Mouse (Mus musculus): Measurements from ENCODE around the gene Dhx36.

Dhx36 gene

DNA sequence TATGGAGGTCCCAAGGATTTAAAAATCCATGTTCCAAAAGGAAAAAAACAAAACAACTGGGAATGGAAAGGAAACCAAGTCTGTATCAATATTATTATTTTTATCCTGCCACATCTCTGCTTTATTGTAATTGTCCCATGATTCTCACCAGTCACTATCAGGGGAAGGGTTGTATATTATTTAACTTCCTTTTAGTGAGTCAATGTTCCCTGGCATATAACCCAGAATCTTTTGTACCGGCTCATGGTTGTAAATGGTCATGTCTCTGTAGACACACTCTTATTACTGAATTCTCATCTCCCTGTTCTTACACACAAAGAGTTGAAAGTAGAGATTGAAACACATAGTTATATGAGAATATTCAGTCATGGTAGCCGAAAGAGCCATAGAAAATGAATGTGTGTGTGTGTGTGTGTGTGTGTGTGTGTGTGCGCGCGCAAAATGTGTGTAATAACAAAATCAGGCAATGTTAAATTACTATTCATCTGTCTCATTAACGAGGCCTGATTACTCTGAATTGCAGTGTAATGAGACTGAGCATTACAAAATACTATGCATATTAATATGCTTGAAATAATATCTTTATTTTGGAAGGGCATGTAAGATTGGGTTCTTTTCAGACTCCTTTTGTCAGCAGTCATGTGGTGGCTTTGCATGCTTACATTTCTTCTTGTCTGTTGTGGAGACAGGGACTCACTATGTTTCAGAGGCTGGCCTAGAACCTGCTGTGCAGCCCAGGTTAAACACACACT lies 88.2 kb downstream of the Dhx36 start:
- no peak for DNase-seq (ENCODE audit: low read depth, low spot score)

Measured in brain, adult 2 months (tissue).